Mouse (Mus musculus): Measurements from ENCODE around the gene Fam117a. TPM values are rescaled to one million over a fixed set of nuclear protein-coding genes. Genes with fewer than 3 reads are reported as not detected.

The Fam117a gene
- polyA plus RNA-seq (2014; fragmentation: Nextera tagmentation; extraction: Ambion mirVana) = 2.4 and 2.5 TPM in 2 replicates

GRCm38 (mm10) chr11:95336568-95337128 lies at the start of gene Fam117a:
Fam117a (plus strand) TSS chr11:95337018.
- Histone ChIP-seq H3K4me2 (ENCODE audit: low read length) (peak within 1 kb of the TSS; percentile 98), H3K27me3 (ENCODE audit: control insufficient read depth, insufficient read depth, low read length) (peaks cover 13% of the 10 kb centered on the region), H3K4me1 (ENCODE audit: control insufficient read depth, insufficient read depth, low read length) (peaks cover 11% of the 10 kb centered on the region; the same call in 1 of the 2 replicates), H3K9ac (replicated peaks; ENCODE audit: low read length) (peak within 1 kb of the TSS; percentile 64), H3K4me3 (replicated peaks; ENCODE audit: low read depth, low read length) (peak within 1 kb of the TSS; percentile 80), H3K27ac (replicated peaks; ENCODE audit: low read depth, low read length) (no peak within 1 kb of the TSS), H3K9me3 (ENCODE audit: control insufficient read depth, low read length) (no peaks in the 10 kb centered on the region), H3K36me3 (ENCODE audit: control insufficient read depth, insufficient read depth, low read length) (no peaks in the 10 kb centered on the region)
- DNase-seq (peak; percentile 92), ATAC-seq (ENCODE audit: low FRiP score, low TSS enrichment) (peak; percentile 96)
- 0% methylated on average over 20 of the region's 27 CpGs for WGBS

GRCm38 (mm10) chr11:95291998-95292397 lies 44.8 kb upstream of the Fam117a start:
- ATAC-seq (ENCODE audit: low FRiP score, low TSS enrichment) (no peak), DNase-seq (no peak)
- Histone ChIP-seq H3K27ac (replicated peaks; ENCODE audit: low read depth, low read length) (no peak overlapping the region), H3K9me3 (ENCODE audit: control insufficient read depth, low read length) (no peaks in the 10 kb centered on the region), H3K36me3 (ENCODE audit: control insufficient read depth, insufficient read depth, low read length) (peaks cover 81% of the 10 kb centered on the region), H3K4me1 (ENCODE audit: control insufficient read depth, insufficient read depth, low read length) (no peaks in the 10 kb centered on the region), H3K4me3 (replicated peaks; ENCODE audit: low read depth, low read length) (no peak overlapping the region), H3K4me2 (ENCODE audit: low read length) (no peak overlapping the region), H3K9ac (replicated peaks; ENCODE audit: low read length) (no peak overlapping the region), H3K27me3 (ENCODE audit: control insufficient read depth, insufficient read depth, low read length) (no peaks in the 10 kb centered on the region)
- WGBS = 88% methylated on average over 4 of the region's 4 CpGs

GRCm38 (mm10) chr11:95293017-95293624 lies 43.7 kb upstream of the Fam117a start:
- H3K9ac ChIP-seq (replicated peaks; ENCODE audit: low read length) = no peak overlapping the region
- peaks cover 79% of the 10 kb centered on the region for H3K36me3 ChIP-seq (ENCODE audit: control insufficient read depth, insufficient read depth, low read length)
- H3K4me1 ChIP-seq (ENCODE audit: control insufficient read depth, insufficient read depth, low read length) = no peaks in the 10 kb centered on the region
- DNase-seq = no peak
- no peak overlapping the region for H3K27ac ChIP-seq (replicated peaks; ENCODE audit: low read depth, low read length)
- no peaks in the 10 kb centered on the region for H3K27me3 ChIP-seq (ENCODE audit: control insufficient read depth, insufficient read depth, low read length)
- H3K4me2 ChIP-seq (ENCODE audit: low read length) = no peak overlapping the region
- no peak overlapping the region for H3K4me3 ChIP-seq (replicated peaks; ENCODE audit: low read depth, low read length)
- WGBS = 92% methylated on average over 8 of the region's 8 CpGs
- no peaks in the 10 kb centered on the region for H3K9me3 ChIP-seq (ENCODE audit: control insufficient read depth, low read length)
- ATAC-seq (ENCODE audit: low FRiP score, low TSS enrichment) = no peak

- no peak overlapping the region for H3K9ac ChIP-seq (replicated peaks; ENCODE audit: low read length)
- peaks cover 75% of the 10 kb centered on the region for H3K36me3 ChIP-seq (ENCODE audit: control insufficient read depth, insufficient read depth, low read length)
- no peaks in the 10 kb centered on the region for H3K27me3 ChIP-seq (ENCODE audit: control insufficient read depth, insufficient read depth, low read length)
- H3K4me2 ChIP-seq (ENCODE audit: low read length) = no peak overlapping the region
- H3K9me3 ChIP-seq (ENCODE audit: control insufficient read depth, low read length) = no peaks in the 10 kb centered on the region
- no peak for ATAC-seq (ENCODE audit: low FRiP score, low TSS enrichment)
- DNase-seq = no peak
- WGBS = 91% methylated on average over 13 of the region's 13 CpGs
- H3K27ac ChIP-seq (replicated peaks; ENCODE audit: low read depth, low read length) = no peak overlapping the region
- H3K4me1 ChIP-seq (ENCODE audit: control insufficient read depth, insufficient read depth, low read length) = no peaks in the 10 kb centered on the region
- no peak overlapping the region for H3K4me3 ChIP-seq (replicated peaks; ENCODE audit: low read depth, low read length)
Measured at GRCm38 (mm10) chr11:95295736-95296135, 41.1 kb upstream of the Fam117a start.

- 21% methylated on average over 2 of the region's 2 CpGs for WGBS
Measured at GRCm38 (mm10) chr11:95298146-95298545, 38.7 kb upstream of the Fam117a start.

GRCm38 (mm10) chr11:95299886-95300285 lies 36.9 kb upstream of the Fam117a start:
- no peak overlapping the region for H3K9ac ChIP-seq (replicated peaks; ENCODE audit: low read length)
- H3K4me2 ChIP-seq (ENCODE audit: low read length) = no peak overlapping the region
- peaks cover 66% of the 10 kb centered on the region for H3K36me3 ChIP-seq (ENCODE audit: control insufficient read depth, insufficient read depth, low read length)
- H3K27ac ChIP-seq (replicated peaks; ENCODE audit: low read depth, low read length) = no peak overlapping the region
- no peak for DNase-seq
- H3K9me3 ChIP-seq (ENCODE audit: control insufficient read depth, low read length) = no peaks in the 10 kb centered on the region
- no peaks in the 10 kb centered on the region for H3K27me3 ChIP-seq (ENCODE audit: control insufficient read depth, insufficient read depth, low read length)
- no peaks in the 10 kb centered on the region for H3K4me1 ChIP-seq (ENCODE audit: control insufficient read depth, insufficient read depth, low read length)
- 96% methylated on average over 12 of the region's 12 CpGs for WGBS
- no peak overlapping the region for H3K4me3 ChIP-seq (replicated peaks; ENCODE audit: low read depth, low read length)
- ATAC-seq (ENCODE audit: low FRiP score, low TSS enrichment) = no peak

More at GRCm38 (mm10) chr11:95298146-95298545, 38.7 kb upstream of the Fam117a start:
- DNase-seq (peak; percentile 66), ATAC-seq (ENCODE audit: low FRiP score, low TSS enrichment) (no peak)
- H3K27me3 ChIP-seq (ENCODE audit: control insufficient read depth, insufficient read depth, low read length) = no peaks in the 10 kb centered on the region
- no peaks in the 10 kb centered on the region for H3K9me3 ChIP-seq (ENCODE audit: control insufficient read depth, low read length)
- no peak overlapping the region for H3K4me3 ChIP-seq (replicated peaks; ENCODE audit: low read depth, low read length)
- peaks cover 74% of the 10 kb centered on the region for H3K36me3 ChIP-seq (ENCODE audit: control insufficient read depth, insufficient read depth, low read length)
- no peak overlapping the region for H3K27ac ChIP-seq (replicated peaks; ENCODE audit: low read depth, low read length)
- no peak overlapping the region for H3K4me2 ChIP-seq (ENCODE audit: low read length)
- H3K4me1 ChIP-seq (ENCODE audit: control insufficient read depth, insufficient read depth, low read length) = no peaks in the 10 kb centered on the region
- H3K9ac ChIP-seq (replicated peaks; ENCODE audit: low read length) = no peak overlapping the region

GRCm38 (mm10) chr11:95301772-95302171 lies 35.0 kb upstream of the Fam117a start:
- Histone ChIP-seq H3K36me3 (ENCODE audit: control insufficient read depth, insufficient read depth, low read length) (peaks cover 76% of the 10 kb centered on the region), H3K27me3 (ENCODE audit: control insufficient read depth, insufficient read depth, low read length) (no peaks in the 10 kb centered on the region), H3K4me2 (ENCODE audit: low read length) (no peak overlapping the region), H3K27ac (replicated peaks; ENCODE audit: low read depth, low read length) (no peak overlapping the region), H3K4me1 (ENCODE audit: control insufficient read depth, insufficient read depth, low read length) (no peaks in the 10 kb centered on the region), H3K9me3 (ENCODE audit: control insufficient read depth, low read length) (no peaks in the 10 kb centered on the region), H3K9ac (replicated peaks; ENCODE audit: low read length) (no peak overlapping the region), H3K4me3 (replicated peaks; ENCODE audit: low read depth, low read length) (no peak overlapping the region)
- no peak for ATAC-seq (ENCODE audit: low FRiP score, low TSS enrichment)
- no peak for DNase-seq
- 93% methylated on average over 3 of the region's 3 CpGs for WGBS

GRCm38 (mm10) chr11:95305600-95305999 lies 31.2 kb upstream of the Fam117a start:
- 91% methylated on average over 7 of the region's 7 CpGs for WGBS
- Histone ChIP-seq H3K36me3 (ENCODE audit: control insufficient read depth, insufficient read depth, low read length) (peaks cover 45% of the 10 kb centered on the region), H3K4me3 (replicated peaks; ENCODE audit: low read depth, low read length) (no peak overlapping the region), H3K27ac (replicated peaks; ENCODE audit: low read depth, low read length) (no peak overlapping the region), H3K9ac (replicated peaks; ENCODE audit: low read length) (no peak overlapping the region), H3K4me1 (ENCODE audit: control insufficient read depth, insufficient read depth, low read length) (peaks cover 3% of the 10 kb centered on the region), H3K9me3 (ENCODE audit: control insufficient read depth, low read length) (no peaks in the 10 kb centered on the region), H3K27me3 (ENCODE audit: control insufficient read depth, insufficient read depth, low read length) (no peaks in the 10 kb centered on the region), H3K4me2 (ENCODE audit: low read length) (no peak overlapping the region)
- DNase-seq (no peak), ATAC-seq (ENCODE audit: low FRiP score, low TSS enrichment) (no peak)

GRCm38 (mm10) chr11:95307526-95307925 lies 29.3 kb upstream of the Fam117a start:
- Histone ChIP-seq H3K4me2 (ENCODE audit: low read length) (no peak overlapping the region), H3K9me3 (ENCODE audit: control insufficient read depth, low read length) (no peaks in the 10 kb centered on the region), H3K27me3 (ENCODE audit: control insufficient read depth, insufficient read depth, low read length) (no peaks in the 10 kb centered on the region), H3K4me3 (replicated peaks; ENCODE audit: low read depth, low read length) (no peak overlapping the region), H3K36me3 (ENCODE audit: control insufficient read depth, insufficient read depth, low read length) (peaks cover 28% of the 10 kb centered on the region), H3K4me1 (ENCODE audit: control insufficient read depth, insufficient read depth, low read length) (peaks cover 15% of the 10 kb centered on the region), H3K27ac (replicated peaks; ENCODE audit: low read depth, low read length) (no peak overlapping the region), H3K9ac (replicated peaks; ENCODE audit: low read length) (no peak overlapping the region)
- no peak for ATAC-seq (ENCODE audit: low FRiP score, low TSS enrichment)
- 88% methylated on average over 8 of the region's 8 CpGs for WGBS
- no peak for DNase-seq

Data from midbrain, embryonic 14.5 days (tissue).